Mouse (Mus musculus) heart, postnatal 0 days (tissue): ENCODE measurements around the gene Acacb. TPM values are rescaled to one million over a fixed set of nuclear protein-coding genes. Genes with fewer than 3 reads are reported as not detected.
A peak's percentile ranks its signal among the peaks of the same experiment; 100 is the strongest.

ENCODE experiments used
- ATAC-seq: fragments of 200-750 bp; cut with Nextera tagmentation; 2 replicates; pipeline ENCODE4 v1.8.0; 2017; ENCODE audit warnings: low read depth, moderate number of reproducible peaks, moderate library complexity; ENCODE audit not compliant: insufficient read depth
- DNase-seq: peaks from one replicate; pipeline ENCODE4 v3.0.0-alpha.2; 2016; ENCODE audit warnings: low spot score
- H3K27ac ChIP-seq: fragments of 300-500 bp; sonication (generic); 2 replicates; pipeline ENCODE4 v1.5.1; 2014; ENCODE audit warnings: low read depth, mild to moderate bottlenecking
- H3K27me3 ChIP-seq: fragments of 300-500 bp; sonication (generic); 2 replicates; pipeline ENCODE4 v1.6.1; 2014; ENCODE audit warnings: low read length, mixed read lengths; ENCODE audit not compliant: control insufficient read depth, insufficient read depth
- H3K36me3 ChIP-seq: fragments of 300-500 bp; sonication (generic); replicated peaks from 2 replicates; pipeline ENCODE4 v1.6.1; 2014; ENCODE audit warnings: low read length, mixed read lengths; ENCODE audit not compliant: control insufficient read depth, insufficient read depth
- H3K4me1 ChIP-seq: fragments of 300-500 bp; sonication (generic); 2 replicates; pipeline ENCODE4 v1.6.1; 2014; ENCODE audit warnings: antibody characterized with exemption; ENCODE audit not compliant: control insufficient read depth, insufficient read depth
- H3K4me2 ChIP-seq: fragments of 300-500 bp; sonication (generic); 2 replicates; pipeline ENCODE4 v1.6.1; 2014; ENCODE audit warnings: low read depth, mild to moderate bottlenecking, low read length, moderate library complexity
- H3K4me3 ChIP-seq: fragments of 300-500 bp; sonication (generic); 2 replicates; pipeline ENCODE4 v1.5.1; 2014; ENCODE audit warnings: low read depth, low read length
- H3K9ac ChIP-seq: fragments of 300-500 bp; sonication (generic); replicated peaks from 2 replicates; pipeline ENCODE4 v1.6.1; 2014; ENCODE audit warnings: low read depth, low read length, mixed read lengths
- H3K9me3 ChIP-seq: fragments of 300-500 bp; sonication (generic); replicated peaks from 2 replicates; pipeline ENCODE4 v1.6.1; 2016; ENCODE audit warnings: low read length; ENCODE audit not compliant: control insufficient read depth
- CTCF ChIP-seq: IDR thresholded peaks from 2 replicates; pipeline ENCODE4 v1.5.1; 2016; ENCODE audit warnings: antibody characterized with exemption, control low read depth, low read depth
- EP300 ChIP-seq: IDR thresholded peaks from 2 replicates; pipeline ENCODE4 v1.6.1; 2016; ENCODE audit warnings: antibody characterized with exemption, low read depth
- WGBS: fragments of 180-500 bp; shearing (Covaris S2); extraction: QIAGEN DNeasy Blood & Tissue Kit; methylation state at CpG from one replicate; pipeline ENCODE4 v1.1.7; 2014; 5-methylcytosine and 5-hydroxymethylcytosine counted together
- polyA plus RNA-seq: library from polyadenylated mRNA; unstranded; fragments of >200 nt; fragmentation: Nextera tagmentation; extraction: Ambion mirVana; gene quantifications from 2 replicates; pipeline ENCODE4 v1.2.1, GENCODE M21; 2015
- total RNA-seq: library from RNA; depleted of rRNA; stranded (reverse); fragments of >200 nt; gene quantifications from 2 replicates; pipeline ENCODE4 v1.2.3, GENCODE M21; 2014; ENCODE audit warnings: low replicate concordance

Gene Acacb
- total and polyA plus RNA-seq, 2 experiments from 2014 or later, result 17.5 to 70.1 TPM

DNA sequence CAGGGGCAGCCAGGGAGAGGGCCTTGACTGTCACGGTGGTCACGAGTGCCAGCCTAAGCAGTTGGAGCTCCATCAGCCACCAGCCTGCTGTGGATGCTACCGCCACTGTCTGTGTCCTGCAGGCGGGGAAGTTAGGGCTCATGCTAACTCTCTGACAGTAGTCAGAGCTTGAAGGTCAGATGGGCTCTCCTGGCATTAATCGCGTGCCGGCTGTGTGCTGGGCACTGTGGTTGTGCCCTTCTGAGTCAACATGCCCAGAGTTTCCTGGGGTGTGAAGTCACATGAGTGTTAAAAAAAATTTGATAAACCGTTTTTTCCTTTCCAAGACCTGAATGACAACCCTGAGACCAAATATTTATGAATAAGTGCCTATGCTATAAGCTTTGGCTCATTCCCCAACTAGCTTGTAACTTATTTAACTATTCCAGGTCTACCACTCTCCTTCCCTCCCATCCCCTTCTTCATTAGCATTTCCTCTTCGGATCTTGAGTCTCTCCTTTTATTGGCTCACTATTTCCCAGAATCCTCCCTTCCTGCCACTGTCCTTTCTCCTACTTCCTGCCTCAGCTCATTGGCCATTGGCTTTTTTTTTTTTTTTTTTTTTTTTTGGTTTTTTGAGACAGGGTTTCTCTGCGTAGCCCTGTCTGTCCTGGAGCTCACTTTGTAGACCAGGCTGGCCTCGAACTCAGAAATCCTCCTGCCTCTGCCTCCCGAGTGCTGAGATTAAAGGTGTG, 6.2 kb downstream of the Acacb start:
- no peak for TF ChIP-seq EP300
- no peak for TF ChIP-seq CTCF
- Histone ChIP-seq H3K9ac (no peak overlapping the region), H3K36me3 (no peaks in the 10 kb centered on the region), H3K9me3 (no peaks in the 10 kb centered on the region), H3K4me2 (no peak overlapping the region), H3K4me3 (no peak overlapping the region), H3K4me1 (peaks cover 31% of the 10 kb centered on the region; the same call in 1 of the 2 replicates), H3K27ac (peak overlapping the region; percentile 62), H3K27me3 (no peaks in the 10 kb centered on the region)
- DNase-seq (no peak), ATAC-seq (no peak)
- 60% methylated on average over 12 of the region's 12 CpGs for WGBS

DNA sequence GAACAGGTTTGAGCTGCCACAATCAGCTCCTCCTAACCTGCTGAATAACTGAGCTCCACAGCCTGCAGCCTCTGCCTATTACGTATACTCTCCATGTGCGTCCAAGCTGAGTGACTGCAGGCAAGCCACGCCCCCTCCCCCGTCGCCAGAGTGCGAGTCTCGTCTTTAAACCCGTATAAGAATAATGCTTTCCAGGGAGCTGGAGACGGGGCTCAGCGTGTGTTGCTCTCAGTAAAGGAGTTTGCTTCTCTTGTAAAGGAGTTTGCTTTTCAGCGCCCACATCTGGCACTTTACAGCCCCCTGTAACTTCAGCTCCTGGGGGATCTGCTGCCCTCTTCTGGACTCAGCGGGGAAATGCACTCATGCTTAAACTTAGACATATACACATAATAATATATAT, 7.2 kb downstream of the Acacb start:
- no peak overlapping the region for H3K4me3 ChIP-seq
- DNase-seq (peak; percentile 38), ATAC-seq (no peak)
- H3K27ac ChIP-seq, result no peak overlapping the region
- 18% methylated on average over 12 of the region's 12 CpGs for WGBS
- H3K27me3 ChIP-seq, result no peaks in the 10 kb centered on the region
- H3K4me2 ChIP-seq, result no peak overlapping the region
- no peaks in the 10 kb centered on the region for H3K9me3 ChIP-seq
- peak; percentile 56 for TF ChIP-seq CTCF
- no peak for TF ChIP-seq EP300
- no peak overlapping the region for H3K9ac ChIP-seq
- peaks cover 31% of the 10 kb centered on the region; the same call in 1 of the 2 replicates for H3K4me1 ChIP-seq
- no peaks in the 10 kb centered on the region for H3K36me3 ChIP-seq

DNA sequence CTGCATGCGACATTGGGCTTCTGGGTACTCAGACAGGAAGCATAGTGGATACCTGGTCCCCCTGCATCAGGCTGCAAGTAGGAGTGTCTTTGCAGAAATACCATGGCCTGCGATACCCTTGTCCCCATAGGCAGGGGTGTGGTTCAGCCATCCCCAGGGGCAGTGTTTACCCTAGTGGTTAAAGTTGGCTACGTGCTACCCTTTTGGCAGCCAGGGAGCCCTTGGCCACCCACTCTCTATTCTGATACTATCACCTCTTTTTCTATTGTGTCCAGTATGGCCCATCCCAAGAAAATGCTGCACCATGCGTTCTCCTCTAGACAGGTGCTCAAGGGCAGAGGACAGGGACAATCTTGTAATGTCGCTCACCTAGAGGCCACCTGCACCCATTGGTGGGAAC, 8.4 kb downstream of the Acacb start:
- ATAC-seq, result no peak

DNA sequence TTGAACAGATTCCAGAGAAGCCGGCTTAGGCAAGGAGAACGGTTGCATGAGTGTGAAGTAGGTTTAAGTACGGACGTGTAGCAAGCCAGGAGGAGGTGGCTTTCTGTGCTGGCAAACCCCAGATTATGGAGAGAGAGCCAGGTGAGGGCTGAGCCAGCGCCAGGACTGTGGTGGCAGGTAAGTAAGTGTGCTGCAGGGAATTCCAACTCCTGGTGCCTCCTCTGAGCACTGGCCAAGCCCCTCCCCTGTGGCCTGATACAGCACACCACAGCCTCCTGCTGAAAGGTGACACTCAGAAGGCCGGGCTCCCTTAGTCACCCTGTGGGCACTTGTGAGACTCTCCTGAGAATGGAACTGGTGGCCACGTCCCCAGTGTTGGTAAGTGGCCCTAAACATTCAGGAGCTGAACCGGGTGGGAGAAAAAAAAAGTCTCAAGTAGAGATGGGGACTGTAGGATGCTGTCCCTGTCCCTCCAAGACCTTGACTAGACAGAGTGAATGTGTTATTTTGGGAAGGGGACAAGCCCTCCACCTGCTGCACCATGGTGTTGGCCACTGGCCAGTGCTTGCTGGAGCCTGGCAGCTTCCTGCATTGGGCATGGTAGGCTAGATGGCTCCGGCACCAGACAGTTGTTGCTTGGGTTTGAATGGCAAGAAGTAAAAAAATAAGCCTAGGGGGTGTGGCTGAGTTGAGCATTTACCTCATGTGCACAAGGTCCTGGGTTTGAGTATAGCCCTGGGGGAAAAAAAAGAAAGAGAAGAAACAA, 9.0 kb downstream of the Acacb start:
- TF ChIP-seq EP300 (no peak), CTCF (no peak)
- Histone ChIP-seq H3K27me3 (no peaks in the 10 kb centered on the region), H3K9ac (no peak overlapping the region), H3K36me3 (no peaks in the 10 kb centered on the region), H3K27ac (peak overlapping the region; percentile 15; the same call in 1 of the 2 replicates), H3K4me3 (no peak overlapping the region), H3K4me1 (peaks cover 31% of the 10 kb centered on the region; the same call in 1 of the 2 replicates), H3K9me3 (no peaks in the 10 kb centered on the region), H3K4me2 (no peak overlapping the region)
- ATAC-seq (0 out of 2 replicates have a peak, but pooled peaks have one; percentile 31), DNase-seq (peak; percentile 16)
- WGBS, result 22% methylated on average over 9 of the region's 9 CpGs

More for the DNA sequence above, 8.4 kb downstream of the Acacb start:
- no peak overlapping the region for H3K4me3 ChIP-seq
- DNase-seq, result no peak
- H3K27me3 ChIP-seq, result no peaks in the 10 kb centered on the region
- H3K9ac ChIP-seq, result no peak overlapping the region
- no peak overlapping the region for H3K4me2 ChIP-seq
- no peaks in the 10 kb centered on the region for H3K36me3 ChIP-seq
- WGBS, result 76% methylated on average over 5 of the region's 5 CpGs
- 0 out of 2 replicates have a peak overlapping the region, but pooled peaks have one; percentile 15 for H3K27ac ChIP-seq
- no peaks in the 10 kb centered on the region for H3K9me3 ChIP-seq
- H3K4me1 ChIP-seq, result peaks cover 31% of the 10 kb centered on the region; the same call in 1 of the 2 replicates
- TF ChIP-seq CTCF (no peak), EP300 (no peak)

DNA sequence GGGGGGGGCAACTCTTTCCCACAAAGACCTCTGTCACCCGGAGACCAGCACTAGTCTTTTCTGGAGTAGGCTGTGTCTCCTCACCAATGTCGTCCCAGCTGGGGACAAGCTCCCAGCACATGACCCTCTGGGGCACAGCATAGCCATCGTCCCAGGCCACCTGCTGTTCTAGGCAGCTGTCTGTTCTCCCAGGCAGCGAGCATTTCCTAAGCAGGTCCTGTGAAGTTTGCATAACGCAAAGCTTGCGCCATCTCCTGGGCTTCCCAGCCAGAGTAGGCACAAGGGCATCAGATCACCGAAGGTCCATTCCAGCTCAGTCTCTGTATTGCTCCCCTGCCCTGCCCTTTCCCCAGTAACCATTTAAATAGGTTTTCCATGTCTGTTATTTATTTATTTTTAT, 10.9 kb downstream of the Acacb start:
- Histone ChIP-seq H3K36me3 (no peaks in the 10 kb centered on the region), H3K4me3 (no peak overlapping the region), H3K4me1 (peaks cover 19% of the 10 kb centered on the region; the same call in 1 of the 2 replicates)

More for the DNA sequence above, 10.9 kb downstream of the Acacb start:
- DNase-seq (no peak), ATAC-seq (no peak)
- Histone ChIP-seq H3K27me3 (no peaks in the 10 kb centered on the region), H3K4me2 (no peak overlapping the region), H3K27ac (no peak overlapping the region), H3K9ac (no peak overlapping the region), H3K9me3 (no peaks in the 10 kb centered on the region)
- WGBS, result 62% methylated on average over 7 of the region's 7 CpGs
- no peak for TF ChIP-seq EP300
- no peak for TF ChIP-seq CTCF
